Mouse (Mus musculus) urinary bladder, postnatal 0 days (tissue): Measurements from ENCODE around the gene Stxbp4. TPM values are rescaled to one million over a fixed set of nuclear protein-coding genes. Genes with fewer than 3 reads are reported as not detected.

ENCODE experiments used
- polyA plus RNA-seq: library from polyadenylated mRNA; unstranded; fragments of >200 nt; fragmentation: Nextera tagmentation; extraction: Ambion mirVana; gene quantifications from 2 replicates; pipeline ENCODE4 v1.2.1, GENCODE M21; 2015

The Stxbp4 gene
- 2.9 and 4.0 TPM in 2 replicates for polyA plus RNA-seq

GRCm38 (mm10) chr11:90637440-90638311, at the start of gene Stxbp4, which contains the start of gene Cox11:
Gene Stxbp4 (minus strand): TSS chr11:90638084.
Gene Cox11 (plus strand): TSS chr11:90638173.

Other genes with a start within 250 kb of the Stxbp4 start
- gene Hlf, start 247.2 kb downstream of the Stxbp4 start, polyA plus RNA-seq = 0.96 and 1.1 TPM in 2 replicates
- 18.1 and 18.4 TPM in 2 replicates for gene Cox11, start 89 bp upstream of the Stxbp4 start, polyA plus RNA-seq
- gene Tom1l1, start 50.3 kb upstream of the Stxbp4 start, polyA plus RNA-seq = 22.0 and 29.3 TPM in 2 replicates